Mouse (Mus musculus): ENCODE data around the gene Ppef1.

- TF ChIP-seq CTCF (IDR thresholded peaks at IDR 0.05; ENCODE audit: low read depth), result no peak
- no peak for TF ChIP-seq EP300 (IDR thresholded peaks at IDR 0.05; ENCODE audit: low read depth)
These were observed 44.0 kb downstream of the Ppef1 start for GRCm38 (mm10) chrX:160691559-160691958.
